Mouse (Mus musculus): Measurements from ENCODE around the gene Gm1673. TPM values are rescaled to one million over a fixed set of nuclear protein-coding genes. Genes with fewer than 3 reads are reported as not detected.
A peak's percentile ranks its signal among the peaks of the same experiment; 100 is the strongest.
"Not testable (repeated sequence)": the region's sequence is repeated elsewhere in the genome, so short reads cannot be mapped to it uniquely, and the experiment has no call there.

The Gm1673 gene
- polyA plus RNA-seq, 1 experiment from 2014 or later = 90.0 TPM

DNA sequence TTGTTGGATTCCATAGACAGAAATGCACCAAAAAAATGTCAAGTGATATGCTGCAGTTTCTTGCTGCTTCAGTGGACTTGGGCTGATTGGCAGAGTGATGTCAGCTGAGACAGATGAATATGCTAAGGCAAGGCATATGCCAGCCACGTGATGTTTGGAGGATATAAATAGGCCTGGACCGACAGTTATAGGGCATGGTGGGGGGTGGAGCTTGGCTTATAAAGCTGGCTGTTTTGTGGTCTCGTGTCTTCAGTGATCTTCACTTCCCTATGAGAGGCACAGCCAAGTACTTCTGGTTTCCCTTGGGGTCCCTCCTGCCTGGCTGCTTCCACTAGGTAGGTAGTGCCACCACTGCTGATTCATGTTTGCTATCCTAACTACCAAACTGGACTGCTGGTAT lies 44.8 kb upstream of the Gm1673 start:
- DNase-seq (ENCODE audit: low spot score) = no peak
- Histone ChIP-seq H3K36me3 (ENCODE audit: insufficient read depth, low read length) (no peaks in the 10 kb centered on the region), H3K4me2 (ENCODE audit: low read length) (no peak overlapping the region), H3K4me1 (replicated peaks; ENCODE audit: insufficient read depth, low read length) (peaks cover 6% of the 10 kb centered on the region; the same call in 1 of the 2 replicates), H3K4me3 (replicated peaks; ENCODE audit: low read depth, low read length) (no peak overlapping the region), H3K27ac (no peak overlapping the region), H3K9ac (ENCODE audit: low read depth, low read length) (no peak overlapping the region), H3K27me3 (ENCODE audit: insufficient read depth, low read length) (no peaks in the 10 kb centered on the region), H3K9me3 (replicated peaks; ENCODE audit: low read length) (no peaks in the 10 kb centered on the region)
- ATAC-seq (replicated peaks; ENCODE audit: low FRiP score, low read depth) = no peak
- TF ChIP-seq CTCF (IDR thresholded peaks at IDR 0.05; ENCODE audit: low read depth) = no peak
- WGBS = 93% methylated on average over 3 of the region's 3 CpGs

DNA sequence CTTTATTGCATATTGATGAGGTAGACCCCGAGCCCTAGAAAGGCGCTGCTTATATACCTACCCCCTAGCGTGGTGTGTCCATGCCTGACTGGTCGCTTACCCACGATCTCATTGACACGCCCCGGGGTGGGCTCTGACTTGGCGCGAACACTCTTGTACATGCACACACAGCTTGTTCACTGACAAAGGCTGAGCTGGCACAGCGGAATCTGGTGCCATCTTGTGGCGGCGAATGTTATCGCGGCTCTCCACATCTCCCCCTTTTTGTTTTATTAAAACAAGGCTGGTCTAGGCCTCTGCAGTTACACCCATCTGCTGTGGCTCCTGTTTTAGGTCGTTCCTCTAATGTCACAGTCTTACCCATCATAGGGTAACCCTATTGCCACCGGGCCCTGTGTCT lies 36.2 kb upstream of the Gm1673 start:
- not testable (repeated sequence) for H3K4me2 ChIP-seq (ENCODE audit: low read length)
- TF ChIP-seq CTCF (IDR thresholded peaks at IDR 0.05; ENCODE audit: low read depth) = peak; percentile 19; the same call in 1 of the 2 replicates
- 91% methylated on average over 16 of the region's 16 CpGs for WGBS

DNA sequence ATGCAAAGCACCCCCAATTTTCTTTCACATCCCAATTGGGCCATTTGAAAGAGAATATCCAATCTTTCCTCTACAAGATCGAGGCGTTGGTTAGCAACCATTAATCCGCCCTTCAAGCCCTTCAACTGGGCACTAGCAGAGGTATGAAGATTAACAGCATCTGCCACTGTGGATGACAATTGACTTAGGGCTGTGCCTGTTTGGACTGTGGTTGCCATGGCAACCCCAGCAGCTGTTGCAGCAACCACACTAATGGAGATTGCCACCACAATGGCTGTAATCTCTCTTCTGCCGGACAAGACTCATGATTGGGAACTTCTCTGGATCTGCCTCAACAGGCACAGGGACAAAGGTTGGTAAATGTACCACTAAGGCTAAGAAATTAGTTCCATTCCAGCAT lies 34.9 kb upstream of the Gm1673 start:
- TF ChIP-seq CTCF (IDR thresholded peaks at IDR 0.05; ENCODE audit: low read depth) = no peak
- 85% methylated on average over 4 of the region's 4 CpGs for WGBS
- Histone ChIP-seq H3K9ac (ENCODE audit: low read depth, low read length) (no peak overlapping the region), H3K4me3 (replicated peaks; ENCODE audit: low read depth, low read length) (no peak overlapping the region), H3K4me1 (replicated peaks; ENCODE audit: insufficient read depth, low read length) (no peaks in the 10 kb centered on the region), H3K27ac (no peak overlapping the region), H3K27me3 (ENCODE audit: insufficient read depth, low read length) (no peaks in the 10 kb centered on the region), H3K9me3 (replicated peaks; ENCODE audit: low read length) (no peaks in the 10 kb centered on the region), H3K36me3 (ENCODE audit: insufficient read depth, low read length) (no peaks in the 10 kb centered on the region), H3K4me2 (ENCODE audit: low read length) (no peak overlapping the region)
- DNase-seq (ENCODE audit: low spot score) (no peak), ATAC-seq (replicated peaks; ENCODE audit: low FRiP score, low read depth) (no peak)

More for the DNA sequence above, 36.2 kb upstream of the Gm1673 start:
- not testable (repeated sequence) for H3K27ac ChIP-seq; H3K9ac ChIP-seq (ENCODE audit: low read depth, low read length); H3K4me1 ChIP-seq (replicated peaks; ENCODE audit: insufficient read depth, low read length); H3K27me3 ChIP-seq (ENCODE audit: insufficient read depth, low read length); H3K4me3 ChIP-seq (replicated peaks; ENCODE audit: low read depth, low read length); ATAC-seq (replicated peaks; ENCODE audit: low FRiP score, low read depth); DNase-seq (ENCODE audit: low spot score); H3K36me3 ChIP-seq (ENCODE audit: insufficient read depth, low read length); H3K9me3 ChIP-seq (replicated peaks; ENCODE audit: low read length)

DNA sequence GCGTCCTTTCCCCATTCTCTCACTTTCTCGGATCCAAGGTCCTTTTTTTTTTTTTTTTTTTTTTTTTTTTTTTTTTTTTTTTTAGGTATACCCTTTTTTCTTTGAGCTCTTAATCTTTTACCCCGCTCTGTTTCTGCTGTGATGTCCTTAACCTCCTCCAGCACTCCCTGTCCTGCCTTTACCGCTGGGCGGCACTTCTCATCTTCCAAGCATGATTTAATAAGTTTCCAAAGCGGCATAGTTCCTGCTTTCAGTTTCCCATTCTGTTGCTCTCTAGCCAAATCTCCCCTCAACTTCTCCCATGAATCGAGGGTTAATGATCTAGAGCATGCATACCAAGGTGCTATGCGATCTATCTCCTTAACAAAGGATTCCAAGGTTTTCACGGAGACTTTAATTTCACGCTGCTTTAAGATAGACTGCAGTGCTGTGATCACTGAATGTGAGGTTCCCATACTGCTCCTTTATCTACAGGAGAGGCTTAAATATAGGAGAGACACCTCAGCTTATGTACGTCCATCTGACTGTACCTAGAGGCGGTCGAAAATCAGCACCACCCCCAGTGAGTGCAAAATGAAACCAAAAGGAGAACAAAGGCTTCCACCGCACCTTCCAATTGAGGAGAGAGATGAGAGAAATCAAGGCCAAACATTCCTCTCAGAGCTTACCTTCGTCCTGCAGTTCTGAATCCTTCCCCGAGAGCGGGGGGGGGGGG lies 29.6 kb upstream of the Gm1673 start:
- Histone ChIP-seq H3K9me3 (replicated peaks; ENCODE audit: low read length) (0 out of 2 replicates have a peak, but pooled peaks cover 5% of the 10 kb centered on the region), H3K27ac (no peak overlapping the region), H3K36me3 (ENCODE audit: insufficient read depth, low read length) (no peaks in the 10 kb centered on the region), H3K4me2 (ENCODE audit: low read length) (no peak overlapping the region), H3K9ac (ENCODE audit: low read depth, low read length) (no peak overlapping the region), H3K4me3 (replicated peaks; ENCODE audit: low read depth, low read length) (no peak overlapping the region), H3K4me1 (replicated peaks; ENCODE audit: insufficient read depth, low read length) (no peaks in the 10 kb centered on the region), H3K27me3 (ENCODE audit: insufficient read depth, low read length) (no peaks in the 10 kb centered on the region)
- no peak for TF ChIP-seq CTCF (IDR thresholded peaks at IDR 0.05; ENCODE audit: low read depth)
- ATAC-seq (replicated peaks; ENCODE audit: low FRiP score, low read depth) (no peak), DNase-seq (ENCODE audit: low spot score) (no peak)
- WGBS = 91% methylated on average over 17 of the region's 17 CpGs

DNA sequence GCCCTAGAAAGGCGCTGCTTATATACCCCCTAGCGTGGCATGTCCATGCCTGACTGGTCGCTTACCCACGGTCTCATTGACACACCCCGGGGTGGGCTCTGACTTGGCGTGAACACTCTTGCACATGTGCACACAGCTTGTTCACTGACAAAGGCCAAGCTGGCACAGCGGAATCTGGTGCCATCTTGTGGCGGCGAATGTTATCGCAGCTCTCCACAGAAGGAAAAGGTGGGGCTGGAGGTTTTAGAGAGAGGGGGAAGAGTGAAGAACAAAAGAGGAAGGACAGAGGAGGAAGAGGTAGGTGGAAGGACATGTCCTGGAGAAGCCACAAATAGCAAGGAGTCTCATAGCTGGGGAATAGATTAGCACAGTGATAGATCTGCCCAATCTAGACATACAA lies 28.9 kb upstream of the Gm1673 start:
- H3K27me3 ChIP-seq (ENCODE audit: insufficient read depth, low read length) = no peaks in the 10 kb centered on the region
- peak; percentile 77 for TF ChIP-seq CTCF (IDR thresholded peaks at IDR 0.05; ENCODE audit: low read depth)
- H3K36me3 ChIP-seq (ENCODE audit: insufficient read depth, low read length) = no peaks in the 10 kb centered on the region
- peak; percentile 43 for DNase-seq (ENCODE audit: low spot score)
- no peak overlapping the region for H3K4me3 ChIP-seq (replicated peaks; ENCODE audit: low read depth, low read length)
- no peaks in the 10 kb centered on the region for H3K4me1 ChIP-seq (replicated peaks; ENCODE audit: insufficient read depth, low read length)
- WGBS = 51% methylated on average over 10 of the region's 10 CpGs
- no peak overlapping the region for H3K9ac ChIP-seq (ENCODE audit: low read depth, low read length)
- ATAC-seq (replicated peaks; ENCODE audit: low FRiP score, low read depth) = no peak
- H3K9me3 ChIP-seq (replicated peaks; ENCODE audit: low read length) = 0 out of 2 replicates have a peak, but pooled peaks cover 5% of the 10 kb centered on the region
- H3K27ac ChIP-seq = no peak overlapping the region
- H3K4me2 ChIP-seq (ENCODE audit: low read length) = no peak overlapping the region

DNA sequence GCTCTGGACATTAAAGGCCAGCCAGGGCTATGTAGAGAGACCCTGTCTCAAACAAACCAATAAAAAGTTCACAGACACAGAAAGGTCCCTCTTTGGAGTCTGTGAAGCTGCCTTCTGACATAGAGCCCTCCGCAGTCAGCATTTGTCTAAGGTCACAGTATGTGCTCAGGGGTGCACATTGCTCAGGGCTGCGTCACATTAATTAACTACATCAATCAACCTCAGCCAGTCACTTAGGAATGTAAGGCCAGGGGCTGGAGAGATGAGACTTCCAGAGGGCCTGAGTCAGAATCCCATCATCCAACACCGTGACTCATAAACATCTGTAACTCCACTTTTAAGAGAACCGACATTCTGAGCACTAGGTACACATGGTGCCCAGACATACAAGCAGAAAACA lies 27.4 kb upstream of the Gm1673 start:
- WGBS = 59% methylated on average over 4 of the region's 4 CpGs
- H3K4me3 ChIP-seq (replicated peaks; ENCODE audit: low read depth, low read length) = no peak overlapping the region
- no peaks in the 10 kb centered on the region for H3K27me3 ChIP-seq (ENCODE audit: insufficient read depth, low read length)
- H3K9ac ChIP-seq (ENCODE audit: low read depth, low read length) = no peak overlapping the region
- no peak overlapping the region for H3K4me2 ChIP-seq (ENCODE audit: low read length)
- H3K27ac ChIP-seq = no peak overlapping the region
- TF ChIP-seq CTCF (IDR thresholded peaks at IDR 0.05; ENCODE audit: low read depth) = no peak
- H3K36me3 ChIP-seq (ENCODE audit: insufficient read depth, low read length) = no peaks in the 10 kb centered on the region
- 0 out of 2 replicates have a peak, but pooled peaks cover 5% of the 10 kb centered on the region for H3K9me3 ChIP-seq (replicated peaks; ENCODE audit: low read length)
- peak; percentile 52; the same call in 1 of the 2 replicates for ATAC-seq (replicated peaks; ENCODE audit: low FRiP score, low read depth)
- no peaks in the 10 kb centered on the region for H3K4me1 ChIP-seq (replicated peaks; ENCODE audit: insufficient read depth, low read length)
- DNase-seq (ENCODE audit: low spot score) = peak; percentile 30
